In genomic region chrX:160583589-160583988, GRCm38 (mm10) we compare ENCODE assay signal across 12 mouse cellular contexts.
DNase-seq lines count a peak whose midpoint lies in the region; ATAC-seq and TF ChIP-seq lines count a peak whose summit lies in the region.
"Had no signal": no experiment of that assay in that cellular context is flagged by ENCODE, and none has a peak within 500 bp of the region (broad histone marks: within the 10 kb centered on the region; RNA-seq: fewer than 3 reads in every experiment).

No protein-coding gene starts in this region.

- 47% methylated on average over 5 of the region's 5 CpGs for WGBS in lung, embryonic 15.5 days
- 76% methylated on average over 5 of the region's 5 CpGs for WGBS in neural tube, embryonic 14.5 days

- H3K27me3 ChIP-seq in lung, embryonic 15.5 days, result no peaks in the 10 kb centered on the region; the same call in 1 of the 2 replicates
- no peaks in the 10 kb centered on the region; the same call in 1 of the 2 replicates for H3K27me3 ChIP-seq in neural tube, embryonic 14.5 days (ENCODE audit: control insufficient read depth, insufficient read depth, low read length)

- no peak overlapping the region for H3K4me3 ChIP-seq in gastrocnemius, adult 2 months
- no peak overlapping the region for H3K4me3 ChIP-seq in lung, embryonic 15.5 days
- H3K4me3 ChIP-seq in cortical plate, adult 2 months (ENCODE audit: insufficient read depth, low read length), result no peak overlapping the region
- H3K4me3 ChIP-seq in neural tube, embryonic 14.5 days (ENCODE audit: low read depth, low read length), result no peak overlapping the region
- H3K4me3 ChIP-seq: limb, embryonic 15.5 days had no signal

- no peak overlapping the region for H3K4me2 ChIP-seq in lung, embryonic 15.5 days
- no peak overlapping the region for H3K4me2 ChIP-seq in neural tube, embryonic 14.5 days (ENCODE audit: low read depth, low read length)
- H3K4me2 ChIP-seq: limb, embryonic 15.5 days had no signal

- H3K36me3 ChIP-seq in lung, embryonic 15.5 days, result no peaks in the 10 kb centered on the region
- no peaks in the 10 kb centered on the region for H3K36me3 ChIP-seq in neural tube, embryonic 14.5 days (ENCODE audit: control insufficient read depth, insufficient read depth, low read length)

- peak; percentile 45 for TF ChIP-seq CTCF in gastrocnemius, adult 2 months (IDR thresholded peaks at IDR 0.05)
- TF ChIP-seq CTCF in cortical plate, adult 2 months (IDR thresholded peaks at IDR 0.05; ENCODE audit: extremely low read depth, insufficient read depth, low read length), result peak; percentile 45

- intact Hi-C loops in gastrocnemius, adult 2 months (cut with DNase I), result no loop called here

- no peak overlapping the region for H3K9ac ChIP-seq in lung, embryonic 15.5 days
- H3K9ac ChIP-seq in neural tube, embryonic 14.5 days (replicated peaks; ENCODE audit: low read depth, low read length), result no peak overlapping the region
- H3K9ac ChIP-seq: limb, embryonic 15.5 days had no signal

- ATAC-seq in lung, embryonic 15.5 days (ENCODE audit: borderline replicate concordance, extremely low read depth, low FRiP score, low TSS enrichment), result peak; percentile 56
- peak; percentile 77; the same call in 1 of the 2 replicates for ATAC-seq in neural tube, embryonic 14.5 days (ENCODE audit: low read depth)

- DNase-seq in gastrocnemius, adult 2 months, result no peak
- DNase-seq in gastrocnemius, adult 8-10 months (ENCODE audit: low spot score in 2 of 2), result no peak
- no peak for DNase-seq in lung, postnatal 25 days (ENCODE audit: low spot score)
- no peak for DNase-seq in right cerebral cortex, postnatal 14 days
- no peak for DNase-seq in layer of hippocampus, postnatal 10 days (ENCODE audit: low spot score in 2 of 2)
- DNase-seq: heart, adult 11 months; spleen, adult 18-20 months; thymus, adult 2 months had no signal

- no peaks in the 10 kb centered on the region for H3K9me3 ChIP-seq in lung, embryonic 15.5 days
- H3K9me3 ChIP-seq in neural tube, embryonic 14.5 days (ENCODE audit: control insufficient read depth, low read length), result no peaks in the 10 kb centered on the region
- H3K9me3 ChIP-seq: limb, embryonic 15.5 days had no signal

- H3K27ac ChIP-seq in gastrocnemius, adult 2 months, result no peak overlapping the region
- H3K27ac ChIP-seq in lung, embryonic 15.5 days, result 0 out of 2 replicates have a peak overlapping the region, but pooled peaks have one; percentile 53
- no peak overlapping the region for H3K27ac ChIP-seq in cortical plate, adult 2 months (ENCODE audit: insufficient read depth, low read length)
- H3K27ac ChIP-seq in neural tube, embryonic 14.5 days (ENCODE audit: low read depth, low read length), result no peak overlapping the region
- H3K27ac ChIP-seq: limb, embryonic 15.5 days had no signal

- no peak for TF ChIP-seq POLR2A in cortical plate, adult 2 months (IDR thresholded peaks at IDR 0.05; ENCODE audit: extremely low read depth, insufficient read depth, low read length)

- no peaks in the 10 kb centered on the region for H3K4me1 ChIP-seq in lung, embryonic 15.5 days
- peaks cover 8% of the 10 kb centered on the region for H3K4me1 ChIP-seq in cortical plate, adult 2 months (ENCODE audit: control insufficient read depth, insufficient read depth, low read length)
- no peaks in the 10 kb centered on the region for H3K4me1 ChIP-seq in neural tube, embryonic 14.5 days (ENCODE audit: control insufficient read depth, insufficient read depth, low read length)
- H3K4me1 ChIP-seq: limb, embryonic 15.5 days had no signal
